Mouse (Mus musculus): ENCODE data around the gene Tmem53.

DNA sequence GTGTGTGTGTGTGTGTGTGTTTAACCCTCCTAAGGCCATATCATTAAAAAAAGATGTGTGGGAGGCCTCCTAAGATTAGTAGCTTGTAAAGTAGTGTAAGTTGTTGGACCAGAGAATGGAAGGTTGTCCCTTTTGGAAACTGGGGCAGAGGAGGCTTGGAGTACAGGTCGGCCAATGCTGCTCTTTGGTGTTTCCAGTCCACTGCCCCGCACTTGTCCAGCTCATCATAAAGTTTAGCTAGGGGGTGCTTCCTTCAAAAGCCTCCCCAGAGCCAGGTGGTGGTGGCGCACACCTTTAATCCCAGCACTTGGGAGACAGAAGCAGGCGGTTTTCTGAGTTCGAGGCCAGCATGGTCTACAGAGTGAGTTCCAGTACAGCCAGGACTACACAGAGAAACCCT is 1.0 kb downstream of the Tmem53 start:
- TF ChIP-seq CTCF (conservative IDR thresholded peaks at IDR 0.05; ENCODE audit: low read length): no peak
- no peak for TF ChIP-seq NANOG (IDR thresholded peaks at IDR 0.05; ENCODE audit: borderline replicate concordance, low read length)
